Mouse (Mus musculus): ENCODE results near the gene Orm3. TPM values are rescaled to one million over a fixed set of nuclear protein-coding genes. Genes with fewer than 3 reads are reported as not detected.

Orm3 gene
- total RNA-seq, 2 experiments from 2014 or later: not detected

GRCm38 (mm10) chr4:63401620-63402019, 45.7 kb downstream of the Orm3 start:
- ATAC-seq (ENCODE audit: poor library complexity, severe bottlenecking): peak; percentile 10

GRCm38 (mm10) chr4:63402056-63402455, 46.1 kb downstream of the Orm3 start:
- no peak for ATAC-seq (ENCODE audit: poor library complexity, severe bottlenecking)

- ATAC-seq (ENCODE audit: poor library complexity, severe bottlenecking): no peak
Observed at GRCm38 (mm10) chr4:63402558-63402957, 46.6 kb downstream of the Orm3 start.

GRCm38 (mm10) chr4:63403040-63403959, 47.3 kb downstream of the Orm3 start, which contains the start of gene Akna:
Gene Akna (minus strand): TSS chr4:63403354.
- peak; percentile 30 for ATAC-seq (ENCODE audit: poor library complexity, severe bottlenecking)

- peak; percentile 4; the same call in 1 of the 2 replicates for ATAC-seq (ENCODE audit: poor library complexity, severe bottlenecking)
Observed at GRCm38 (mm10) chr4:63404205-63404604, 48.2 kb downstream of the Orm3 start.

GRCm38 (mm10) chr4:63405051-63405450, 49.1 kb downstream of the Orm3 start:
- no peak for ATAC-seq (ENCODE audit: poor library complexity, severe bottlenecking)

GRCm38 (mm10) chr4:63405683-63406082, 49.7 kb downstream of the Orm3 start:
- ATAC-seq (ENCODE audit: poor library complexity, severe bottlenecking): no peak

- ATAC-seq (ENCODE audit: poor library complexity, severe bottlenecking): no peak
Observed at GRCm38 (mm10) chr4:63408247-63408646, 52.3 kb downstream of the Orm3 start.

GRCm38 (mm10) chr4:63408649-63409048, 52.7 kb downstream of the Orm3 start:
- ATAC-seq (ENCODE audit: poor library complexity, severe bottlenecking): peak; percentile 50

Other genes starting within 250 kb of the Orm3 start
- not detected in 2 replicates for gene Ambp, start 201.4 kb upstream of the Orm3 start, total RNA-seq (2015)
- gene Ambp, start 201.4 kb upstream of the Orm3 start, total RNA-seq (2017): not detected in 2 replicates
- not detected in 2 replicates for gene Kif12, start 184.0 kb upstream of the Orm3 start, total RNA-seq (2015)
- not detected in 2 replicates for gene Kif12, start 184.0 kb upstream of the Orm3 start, total RNA-seq (2017)
- gene Col27a1, start 142.2 kb upstream of the Orm3 start, total RNA-seq (2015): 0.23 and 0.42 TPM in 2 replicates
- 0.24 and 0.44 TPM in 2 replicates for gene Col27a1, start 142.2 kb upstream of the Orm3 start, total RNA-seq (2017)
- 18.3 and 25.9 TPM in 2 replicates for gene Orm1, start 11.6 kb upstream of the Orm3 start, total RNA-seq (2015)
- 28.3 and 30.2 TPM in 2 replicates for gene Orm1, start 11.6 kb upstream of the Orm3 start, total RNA-seq (2017)
- gene Orm2, start 6.3 kb downstream of the Orm3 start, total RNA-seq (2015): not detected in 2 replicates
- gene Orm2, start 6.3 kb downstream of the Orm3 start, total RNA-seq (2017): not detected in 2 replicates
- gene Akna, start 47.2 kb downstream of the Orm3 start, total RNA-seq (2015): 84.6 and 91.2 TPM in 2 replicates
- 43.5 and 56.7 TPM in 2 replicates for gene Akna, start 47.2 kb downstream of the Orm3 start, total RNA-seq (2017)
- gene Whrn, start 139.8 kb downstream of the Orm3 start, total RNA-seq (2015): 0.45 and 1.5 TPM in 2 replicates
- gene Whrn, start 139.8 kb downstream of the Orm3 start, total RNA-seq (2017): 0.07 and 0.65 TPM in 2 replicates
- gene Atp6v1g1, start 188.6 kb downstream of the Orm3 start, total RNA-seq (2015): 197 and 229 TPM in 2 replicates
- 111 and 159 TPM in 2 replicates for gene Atp6v1g1, start 188.6 kb downstream of the Orm3 start, total RNA-seq (2017)
- gene Tmem268, start 202.6 kb downstream of the Orm3 start, total RNA-seq (2015): 22.4 and 24.3 TPM in 2 replicates
- gene Tmem268, start 202.6 kb downstream of the Orm3 start, total RNA-seq (2017): 43.5 and 58.0 TPM in 2 replicates
- gene Gm11213, start 249.1 kb downstream of the Orm3 start, total RNA-seq (2015): not detected in 2 replicates
- gene Gm11213, start 249.1 kb downstream of the Orm3 start, total RNA-seq (2017): not detected in 2 replicates

Data from megakaryocyte, adult 5-6 weeks (primary cell).